Mouse (Mus musculus) cerebellum, postnatal 25 days (tissue): ENCODE measurements at regions not wholly inside any gene's neighbourhood (a gene's known extent, or its start where the extent isn't known, plus 50 kb on each side); places are given as distances from the start of the nearest gene placed in this dataset.

Experiments
- DNase-seq, 2 experiments: peaks; one replicate each; pipeline ENCODE4 v3.0.0; 2021; ENCODE audit warnings: mixed read lengths in 2 of 2

- peak; percentile 10 to 43 for DNase-seq
These were observed 314.9 kb downstream of the Mllt3 start for GRCm38 (mm10) chr4:87718166-87718805.

- DNase-seq: no peak
These were observed 317.8 kb downstream of the Mllt3 start for GRCm38 (mm10) chr4:87715212-87715933.

- DNase-seq: no peak
These were observed 320.5 kb downstream of the Mllt3 start for GRCm38 (mm10) chr4:87712691-87713090.

- DNase-seq: no peak
These were observed 320.9 kb downstream of the Mllt3 start for GRCm38 (mm10) chr4:87712286-87712685.

- no peak for DNase-seq
These were observed 321.9 kb downstream of the Mllt3 start for GRCm38 (mm10) chr4:87711185-87711827.

DNA sequence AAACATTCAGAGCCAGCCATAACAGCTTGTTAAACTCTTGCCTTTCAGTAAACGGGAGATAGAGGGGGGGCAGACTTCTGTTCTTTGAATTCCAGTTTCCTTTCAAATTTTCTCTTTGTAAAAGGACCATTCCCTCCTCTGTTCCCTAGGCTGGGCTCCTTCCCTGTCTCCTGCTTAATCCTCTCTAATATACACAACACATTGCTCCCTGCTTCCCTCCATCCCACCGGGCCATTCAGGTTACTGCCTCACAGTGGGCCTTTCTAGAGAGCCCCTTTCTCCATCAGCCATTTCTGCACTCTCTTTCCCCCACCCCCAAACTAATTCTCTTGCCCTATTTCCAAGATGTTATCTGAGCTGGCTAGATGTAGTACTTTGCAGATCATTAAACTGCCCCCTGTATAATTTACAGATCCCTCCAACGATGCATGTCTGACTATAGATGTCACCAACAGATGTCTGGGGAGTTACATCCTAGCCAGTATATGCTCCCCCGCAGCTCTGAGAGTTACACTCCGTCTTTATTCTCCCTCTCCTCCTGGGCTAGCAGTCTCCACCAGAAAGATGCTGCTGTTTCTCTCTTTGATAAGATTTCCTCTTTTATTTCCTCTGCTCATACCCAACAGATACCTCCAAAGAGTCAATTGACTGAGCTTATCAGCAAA is 324.1 kb downstream of the Mllt3 start:
- no peak for DNase-seq

DNA sequence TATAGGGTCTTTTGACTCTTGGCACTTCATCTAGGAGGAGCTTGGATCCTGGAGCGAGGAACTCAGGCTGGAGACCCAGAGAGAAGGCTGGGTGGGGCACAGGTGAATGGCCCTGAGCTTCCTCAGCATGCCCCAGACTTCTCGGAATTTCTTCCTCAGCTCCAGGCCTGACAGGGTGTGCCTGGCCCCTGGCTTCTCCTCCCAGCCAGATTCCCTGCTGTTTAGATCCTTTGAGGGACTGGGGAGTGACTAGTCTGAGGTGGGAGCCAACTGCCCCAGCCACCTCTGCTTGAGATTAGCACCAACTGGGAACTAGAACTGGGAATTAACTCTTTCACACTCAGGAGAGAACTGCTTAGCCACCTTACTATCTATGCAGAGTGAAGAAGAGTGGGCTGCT is 325.8 kb downstream of the Mllt3 start:
- DNase-seq: no peak

- DNase-seq: no peak
These were observed 330.3 kb downstream of the Mllt3 start for GRCm38 (mm10) chr4:87702834-87703233.

DNA sequence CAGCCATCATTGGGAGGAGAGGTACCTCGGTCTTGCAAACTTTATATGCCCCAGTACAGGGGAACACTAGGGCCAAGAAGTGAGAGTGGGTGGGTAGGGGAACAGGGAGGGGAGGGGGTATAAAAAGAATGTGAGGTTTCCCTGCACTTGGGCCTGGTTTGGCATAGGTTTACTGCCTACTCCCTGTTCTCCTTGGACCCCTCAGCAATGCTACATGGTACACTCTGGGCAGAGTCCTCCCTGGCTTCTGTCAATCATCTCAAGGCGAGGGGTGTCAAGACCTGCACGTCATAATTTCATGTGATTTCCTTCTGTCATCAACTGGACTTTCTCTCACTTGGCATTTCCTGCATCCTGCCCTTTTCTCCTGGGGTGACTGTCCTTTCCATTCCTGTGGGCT is 330.9 kb downstream of the Mllt3 start:
- DNase-seq: no peak

DNA sequence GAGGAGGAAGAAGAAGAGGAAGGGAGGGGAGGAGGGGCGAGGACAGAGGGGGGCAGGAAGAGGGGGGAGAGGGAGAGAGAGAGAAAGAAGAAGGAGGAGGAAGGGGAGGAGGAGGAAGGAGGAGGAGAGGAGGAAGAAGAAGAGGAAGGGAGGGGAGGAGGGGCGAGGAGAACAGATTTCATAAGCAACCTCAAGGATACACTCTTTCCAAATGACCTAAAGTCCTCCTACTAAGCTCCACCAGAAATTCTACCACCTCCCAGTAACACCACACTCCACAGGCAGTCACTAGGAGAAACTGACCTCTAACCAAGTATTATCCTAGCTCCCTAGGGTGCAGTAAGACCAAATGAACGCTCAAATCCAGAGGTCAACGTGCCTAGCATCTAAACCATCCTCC is 332.1 kb downstream of the Mllt3 start:
- no peak for DNase-seq

DNA sequence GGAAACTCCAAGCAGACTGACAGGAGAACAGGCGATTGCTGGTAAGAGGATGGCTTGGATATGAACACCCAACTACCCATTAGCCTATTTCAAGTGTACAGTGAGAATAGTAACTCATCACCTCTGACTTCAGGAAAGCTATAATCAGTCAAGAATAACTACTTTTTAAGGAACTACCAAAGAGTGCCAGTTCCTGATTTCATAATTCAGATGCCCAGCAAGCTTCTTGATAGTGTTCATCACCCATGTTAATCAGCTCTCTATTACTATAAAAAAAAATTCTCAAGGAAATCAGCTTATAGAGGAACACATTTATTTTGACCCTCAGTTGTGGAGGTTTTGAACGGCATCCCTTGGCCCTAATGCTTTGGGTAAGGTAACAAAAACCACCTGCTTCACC is 332.7 kb downstream of the Mllt3 start:
- no peak for DNase-seq

DNA sequence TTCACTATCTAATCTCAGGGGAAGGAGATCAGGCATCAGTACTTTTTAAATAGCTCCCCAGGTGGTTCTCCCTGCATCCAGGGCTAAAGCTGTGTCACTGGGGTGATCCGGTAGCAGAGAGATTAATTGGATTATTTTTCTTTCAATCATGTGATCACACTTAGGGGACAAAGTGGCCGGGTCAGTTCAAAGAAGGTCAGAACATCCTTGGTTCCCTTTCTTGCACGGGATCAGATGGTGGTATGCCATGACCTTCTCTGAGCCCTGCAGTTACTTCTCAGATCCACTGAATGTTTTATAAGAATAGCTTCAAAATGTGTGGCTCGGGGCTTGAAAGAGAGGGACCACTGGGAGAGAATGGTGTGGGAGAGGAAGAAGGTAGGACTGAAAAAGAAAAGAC is 333.6 kb downstream of the Mllt3 start:
- DNase-seq: no peak

- DNase-seq: no peak
These were observed 334.4 kb downstream of the Mllt3 start for GRCm38 (mm10) chr4:87698750-87699149.

- DNase-seq: peak in 1 of 2 experiments; percentile 10
These were observed 336.2 kb downstream of the Mllt3 start for GRCm38 (mm10) chr4:87696921-87697320.

- peak; percentile 32 to 49 for DNase-seq
These were observed 337.4 kb downstream of the Mllt3 start for GRCm38 (mm10) chr4:87695811-87696210.

GRCm38 (mm10) chr4:87692741-87693140 is 340.4 kb downstream of the Mllt3 start:
- no peak for DNase-seq

DNA sequence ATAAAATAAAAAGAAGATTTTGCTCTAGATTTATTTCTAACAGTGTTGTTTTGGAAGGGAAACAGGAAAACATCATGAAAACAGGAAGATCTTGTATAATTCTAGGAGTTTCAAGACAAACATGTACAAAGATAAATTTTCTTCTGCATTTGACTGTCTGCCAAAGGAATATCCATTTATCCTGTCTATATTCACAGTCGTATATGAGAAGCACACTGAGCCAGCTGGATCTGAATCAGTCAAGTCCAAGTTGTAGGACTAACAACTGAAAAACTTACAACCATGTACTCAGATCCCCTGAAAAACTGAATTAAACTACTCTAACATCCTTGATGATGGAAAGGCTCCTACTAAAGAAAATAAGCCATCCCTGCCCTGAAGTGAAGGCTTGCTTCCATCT is 348.2 kb downstream of the Mllt3 start:
- no peak for DNase-seq

GRCm38 (mm10) chr4:87682783-87683182 is 350.4 kb downstream of the Mllt3 start:
- no peak for DNase-seq

- no peak for DNase-seq
These were observed 362.1 kb downstream of the Mllt3 start for GRCm38 (mm10) chr4:87671101-87671500.

GRCm38 (mm10) chr4:87670167-87670566 is 363.0 kb downstream of the Mllt3 start:
- DNase-seq: no peak

GRCm38 (mm10) chr4:87669480-87669879 is 363.7 kb downstream of the Mllt3 start:
- no peak for DNase-seq

- no peak for DNase-seq
These were observed 364.9 kb downstream of the Mllt3 start for GRCm38 (mm10) chr4:87668314-87668713.

DNA sequence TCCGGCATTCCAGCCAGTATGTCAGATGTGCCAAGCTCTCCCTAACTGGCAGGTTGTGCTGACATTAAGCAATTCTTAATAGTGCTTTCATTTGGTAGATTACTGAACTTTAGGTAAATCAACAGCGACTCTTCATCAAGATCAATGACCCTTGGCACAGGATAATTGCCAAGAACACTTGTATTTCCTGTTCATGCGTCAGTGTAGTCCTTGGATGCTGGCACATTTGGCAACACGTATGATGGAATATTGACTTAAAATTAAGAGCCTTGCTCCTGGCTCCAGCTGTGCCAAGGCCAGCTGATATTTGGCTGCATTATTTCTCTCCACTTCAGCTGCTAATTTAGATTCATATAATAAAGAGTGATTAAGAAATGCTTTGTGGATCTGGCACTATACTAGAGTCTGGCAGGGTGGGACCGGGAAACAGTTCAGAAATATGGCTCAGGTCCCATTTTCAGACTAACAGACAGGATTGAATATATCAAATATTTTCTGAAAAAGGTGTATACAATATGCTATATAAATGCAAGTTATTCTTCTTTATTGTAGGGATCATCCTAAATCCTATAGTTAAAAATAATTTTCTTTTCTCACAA is 365.5 kb downstream of the Mllt3 start:
- DNase-seq: no peak
